Mouse (Mus musculus) CH12.LX (cell line): ENCODE measurements around the gene Phc2. TPM values are rescaled to one million over a fixed set of nuclear protein-coding genes. Genes with fewer than 3 reads are reported as not detected.

Source experiments
- DNase-seq: peaks from one replicate; pipeline ENCODE4 v3.0.0-alpha.2; 2013; ENCODE audit errors: extremely low read depth
- H3K27ac ChIP-seq: 2 replicates; pipeline ENCODE4 v1.5.1; 2012; ENCODE audit warnings: low read depth, mild to moderate bottlenecking, control low read depth, moderate library complexity; ENCODE audit not compliant: insufficient read depth
- H3K27me3 ChIP-seq: replicated peaks from 2 replicates; pipeline ENCODE3; 2012; ENCODE audit warnings: inconsistent platforms
- H3K36me3 ChIP-seq, 2 experiments: replicated peaks in 1 of 2; 2 replicates each; pipeline versions ENCODE3 to v1.6.1; 2012; ENCODE audit warnings: inconsistent platforms in 1 of 2, low read length in 1 of 2, mild to moderate bottlenecking in 1 of 2, mixed read lengths in 1 of 2, moderate library complexity in 1 of 2; ENCODE audit not compliant: control insufficient read depth in 1 of 2, insufficient read depth in 1 of 2
- H3K4me1 ChIP-seq, 2 experiments: 2 replicates each; pipeline ENCODE4 v1.6.1; 2012; ENCODE audit warnings: inconsistent platforms in 1 of 2, moderate library complexity in 1 of 2; ENCODE audit not compliant: insufficient read depth in 2 of 2, control insufficient read depth in 1 of 2
- H3K4me2 ChIP-seq: 2 replicates; pipeline ENCODE4 v1.6.1; 2012; ENCODE audit warnings: low read depth, mild to moderate bottlenecking, control low read depth; ENCODE audit not compliant: poor library complexity, insufficient read depth, severe bottlenecking
- H3K4me3 ChIP-seq, 3 experiments: fragments of 150-350 bp in 1 of 3; sonication (generic) in 1 of 3; replicated peaks in 1 of 3; 2 replicates each; pipeline versions ENCODE3 to v1.5.1; 2011 to 2012; ENCODE audit warnings: low read depth in 2 of 3, low read length in 2 of 3, mild to moderate bottlenecking in 2 of 3, moderate library complexity in 2 of 3, control low read depth in 1 of 3, improper control_type of control experiment in 1 of 3, inconsistent platforms in 1 of 3, mixed read lengths in 1 of 3; ENCODE audit not compliant: poor library complexity in 1 of 3
- H3K79me2 ChIP-seq: replicated peaks from 2 replicates; pipeline ENCODE4 v1.6.1; 2012; ENCODE audit warnings: mild to moderate bottlenecking, moderate library complexity; ENCODE audit not compliant: control insufficient read depth, poor library complexity, insufficient read depth, severe bottlenecking; ENCODE audit errors: extremely low read depth
- H3K9ac ChIP-seq: 2 replicates; pipeline ENCODE4 v1.6.1; 2012; ENCODE audit warnings: low read depth, mild to moderate bottlenecking, control low read depth, moderate library complexity; ENCODE audit not compliant: insufficient read depth
- H3K9me3 ChIP-seq: replicated peaks from 2 replicates; pipeline ENCODE3; 2012; ENCODE audit warnings: low read length, inconsistent platforms, mixed read lengths
- BHLHE40 ChIP-seq: IDR thresholded peaks from 2 replicates; pipeline ENCODE4 v1.6.1; 2011; ENCODE audit warnings: mild to moderate bottlenecking, low read depth, low read length, improper control_type of control experiment
- CHD1 ChIP-seq: IDR thresholded peaks from 2 replicates; pipeline ENCODE4 v1.6.1; 2012; ENCODE audit warnings: low read depth, low read length, improper control_type of control experiment, inconsistent platforms
- CHD2 ChIP-seq: IDR thresholded peaks from 2 replicates; pipeline ENCODE4 v1.6.1; 2011; ENCODE audit warnings: low read length, improper control_type of control experiment
- CTCF ChIP-seq, 2 experiments: IDR thresholded peaks in 1 of 2; conservative IDR thresholded peaks in 1 of 2; 2 replicates each; pipeline ENCODE4 v1.5.1; 2011 to 2012; ENCODE audit warnings: low read depth in 2 of 2, low read length in 2 of 2, improper control_type of control experiment in 1 of 2, inconsistent platforms in 1 of 2, mild to moderate bottlenecking in 1 of 2, moderate library complexity in 1 of 2
- ELF1 ChIP-seq: IDR thresholded peaks from 2 replicates; pipeline ENCODE4 v1.6.1; 2014; ENCODE audit warnings: low read depth, mild to moderate bottlenecking, inconsistent platforms, low read length, improper control_type of control experiment
- EP300 ChIP-seq: IDR thresholded peaks from 2 replicates; pipeline ENCODE4 v1.6.1; 2011; ENCODE audit warnings: low read length, improper control_type of control experiment
- ETS1 ChIP-seq: conservative IDR thresholded peaks from 2 replicates; pipeline ENCODE4 v1.6.1; 2012; ENCODE audit warnings: low read depth, mild to moderate bottlenecking, inconsistent platforms, low read length, improper control_type of control experiment, moderate library complexity
- GABPA ChIP-seq: IDR thresholded peaks from 2 replicates; pipeline ENCODE4 v1.6.1; 2012; ENCODE audit warnings: low read depth, low read length, improper control_type of control experiment, inconsistent platforms; ENCODE audit not compliant: insufficient replicate concordance
- IRF4 ChIP-seq: IDR thresholded peaks from 2 replicates; pipeline ENCODE4 v1.6.1; 2014; ENCODE audit warnings: low read depth, mild to moderate bottlenecking, inconsistent platforms, low read length, improper control_type of control experiment
- JUN ChIP-seq: IDR thresholded peaks from 2 replicates; pipeline ENCODE4 v1.6.1; 2011; ENCODE audit warnings: low read depth, mild to moderate bottlenecking, low read length, improper control_type of control experiment, moderate library complexity; ENCODE audit not compliant: insufficient read depth
- JUND ChIP-seq: conservative IDR thresholded peaks from 2 replicates; pipeline ENCODE4 v1.6.1; 2011; ENCODE audit warnings: low read depth, low read length, improper control_type of control experiment
- KAT2A ChIP-seq: IDR thresholded peaks from 2 replicates; pipeline ENCODE4 v1.6.1; 2012; ENCODE audit warnings: low read length, improper control_type of control experiment, inconsistent platforms; ENCODE audit not compliant: insufficient replicate concordance
- MAFK ChIP-seq: IDR thresholded peaks from 2 replicates; pipeline ENCODE4 v1.6.1; 2011; ENCODE audit warnings: low read length, improper control_type of control experiment; ENCODE audit not compliant: insufficient replicate concordance
- MAX ChIP-seq: IDR thresholded peaks from 2 replicates; pipeline ENCODE4 v1.6.1; 2011; ENCODE audit warnings: low read length, improper control_type of control experiment
- MAZ ChIP-seq: IDR thresholded peaks from 2 replicates; pipeline ENCODE4 v1.6.1; 2012; ENCODE audit warnings: low read depth, mild to moderate bottlenecking, inconsistent platforms, low read length, improper control_type of control experiment, moderate library complexity
- MEF2A ChIP-seq: IDR thresholded peaks from 2 replicates; pipeline ENCODE4 v1.6.1; 2014; ENCODE audit warnings: low read depth, mild to moderate bottlenecking, inconsistent platforms, low read length, improper control_type of control experiment, borderline replicate concordance
- MXI1 ChIP-seq: IDR thresholded peaks from 2 replicates; pipeline ENCODE4 v1.6.1; 2011; ENCODE audit warnings: mild to moderate bottlenecking, low read depth, low read length, improper control_type of control experiment
- MYC ChIP-seq: IDR thresholded peaks from 2 replicates; pipeline ENCODE4 v1.6.1; 2011; ENCODE audit warnings: low read depth, mild to moderate bottlenecking, improper control_type of control experiment, low read length
- NELFE ChIP-seq: IDR thresholded peaks from 2 replicates; pipeline ENCODE4 v1.6.1; 2011; ENCODE audit warnings: low read depth, low read length, improper control_type of control experiment
- PAX5 ChIP-seq: IDR thresholded peaks from 2 replicates; pipeline ENCODE4 v1.6.1; 2012; ENCODE audit warnings: low read length, inconsistent platforms, mixed read lengths
- POLR2A ChIP-seq: IDR thresholded peaks from 2 replicates; pipeline ENCODE4 v1.6.1; 2011; ENCODE audit warnings: low read depth, mild to moderate bottlenecking, improper control_type of control experiment, low read length
- POLR2AphosphoS2 ChIP-seq: IDR thresholded peaks from 2 replicates; pipeline ENCODE4 v1.6.1; 2011; ENCODE audit warnings: low read depth, low read length, improper control_type of control experiment
- RAD21 ChIP-seq: IDR thresholded peaks from 2 replicates; pipeline ENCODE4 v1.6.1; 2011; ENCODE audit warnings: low read depth, mild to moderate bottlenecking, low read length, improper control_type of control experiment, moderate library complexity
- SIN3A ChIP-seq: IDR thresholded peaks from 2 replicates; pipeline ENCODE4 v1.6.1; 2012; ENCODE audit warnings: low read length, improper control_type of control experiment, inconsistent platforms
- SMC3 ChIP-seq: IDR thresholded peaks from 2 replicates; pipeline ENCODE4 v1.6.1; 2011; ENCODE audit warnings: low read depth, low read length, improper control_type of control experiment
- TCF12 ChIP-seq: IDR thresholded peaks from 2 replicates; pipeline ENCODE4 v1.6.1; 2014; ENCODE audit warnings: low read depth, mild to moderate bottlenecking, inconsistent platforms, low read length, improper control_type of control experiment
- UBTF ChIP-seq: IDR thresholded peaks from 2 replicates; pipeline ENCODE4 v1.6.1; 2012; ENCODE audit warnings: low read depth, mild to moderate bottlenecking, inconsistent platforms, low read length, improper control_type of control experiment, moderate library complexity
- USF1 ChIP-seq: IDR thresholded peaks from 2 replicates; pipeline ENCODE4 v1.6.1; 2014; ENCODE audit warnings: low read depth, mild to moderate bottlenecking, inconsistent platforms, low read length, improper control_type of control experiment
- USF2 ChIP-seq: conservative IDR thresholded peaks from 2 replicates; pipeline ENCODE4 v1.6.1; 2011; ENCODE audit warnings: low read depth, low read length, improper control_type of control experiment
- ZC3H11A ChIP-seq: IDR thresholded peaks from 2 replicates; pipeline ENCODE4 v1.6.1; 2012; ENCODE audit warnings: low read depth, mild to moderate bottlenecking, inconsistent platforms, low read length, improper control_type of control experiment
- ZKSCAN1 ChIP-seq: IDR thresholded peaks from 2 replicates; pipeline ENCODE4 v1.6.1; 2012; ENCODE audit warnings: low read depth, inconsistent platforms, low read length, improper control_type of control experiment, borderline replicate concordance
- dilution Hi-C: fragments of 300-500 bp; cut with MboI; formaldehyde crosslinking; loops from 2 replicates; pipeline ENCODE4 v1.14.3; 2020; ENCODE audit warnings: low sequenced_read_pairs; ENCODE audit not compliant: extremely low pct_unique_long_range_greater_than_20kb, extremely low pct_ligation_motif_present
- in situ Hi-C: fragments of 300-500 bp; cut with MboI; formaldehyde crosslinking; loops from 3 replicates; pipeline ENCODE4 v1.14.3; 2019; ENCODE audit warnings: low sequenced_read_pairs, low pct_ligation_motif_present, low pct_unique_long_range_greater_than_20kb, mixed read lengths
- polyA plus RNA-seq: library from polyadenylated mRNA; unstranded; fragments of >175 nt; gene quantifications from 2 replicates; pipeline ENCODE4 v1.2.1, GENCODE M21; 2012; ENCODE audit warnings: low read depth; ENCODE audit not compliant: insufficient read length
- total RNA-seq, 2 experiments: library from RNA; depleted of rRNA; stranded (reverse); fragments of 300-350 nt in 1 of 2; fragments of >200 nt in 1 of 2; gene quantifications; 2 replicates each; pipeline ENCODE4 v1.2.3; 2012 to 2014

Phc2 gene
- total and polyA plus RNA-seq, 3 experiments = 24.1 to 53.2 (median 29.6) TPM

GRCm38 (mm10) chr4:128733496-128733895, 79.0 kb downstream of the Phc2 start:
- peak overlapping the region; percentile 90 for H3K4me2 ChIP-seq
- peaks cover 37 to 81% of the 10 kb centered on the region in 2 experiments for H3K4me1 ChIP-seq
- peaks cover 0 to 20% of the 10 kb centered on the region in 2 experiments for H3K36me3 ChIP-seq
- H3K27me3 ChIP-seq = no peaks in the 10 kb centered on the region
- peak; percentile 79 for DNase-seq
- TF ChIP-seq USF1 = no peak
- TF ChIP-seq USF2 = no peak
- TF ChIP-seq MYC = 0 out of 2 replicates have a peak, but pooled peaks have one; percentile 65
- TF ChIP-seq POLR2AphosphoS2 = no peak
- TF ChIP-seq TCF12 = peak; percentile 64; the same call in 1 of the 2 replicates
- TF ChIP-seq MAFK = no peak
- no peak for TF ChIP-seq RAD21
- TF ChIP-seq KAT2A = no peak
- no peak for TF ChIP-seq CHD1
- TF ChIP-seq MEF2A = 0 out of 2 replicates have a peak, but pooled peaks have one; percentile 30
- peak; percentile 84 for TF ChIP-seq SIN3A
- peak; percentile 68 for TF ChIP-seq EP300
- TF ChIP-seq ETS1 = peak; percentile 79
- peak; percentile 61 for TF ChIP-seq JUN
- peak; percentile 82; the same call in 1 of the 2 replicates for TF ChIP-seq IRF4
- peak; percentile 72 for TF ChIP-seq BHLHE40
- TF ChIP-seq SMC3 = no peak
- peak; percentile 35; the same call in 1 of the 2 replicates for TF ChIP-seq ELF1
- TF ChIP-seq MAX = peak; percentile 74
- peak; percentile 49; the same call in 1 of the 2 replicates for TF ChIP-seq UBTF
- TF ChIP-seq GABPA = no peak; the same call in 1 of the 2 replicates
- TF ChIP-seq MAZ = no peak
- TF ChIP-seq CHD2 = no peak
- 0 out of 2 replicates have a peak, but pooled peaks have one; percentile 28 for TF ChIP-seq POLR2A
- no peak for TF ChIP-seq ZC3H11A
- no peak for TF ChIP-seq CTCF (conservative IDR thresholded peaks at IDR 0.05 in 1 of 2, IDR thresholded peaks at IDR 0.05 in 1 of 2; ENCODE audit: low read depth in 2 of 2, low read length in 2 of 2)
- no peak for TF ChIP-seq ZKSCAN1
- no peak for TF ChIP-seq NELFE
- TF ChIP-seq MXI1 = peak; percentile 89
- peak; percentile 39; the same call in 1 of the 2 replicates for TF ChIP-seq JUND
- no peak for TF ChIP-seq PAX5
- no peaks in the 10 kb centered on the region for H3K9me3 ChIP-seq
- in situ Hi-C loops = no loop called here
- peak overlapping the region; percentile 91 for H3K27ac ChIP-seq
- peaks cover 61% of the 10 kb centered on the region for H3K79me2 ChIP-seq
- peak overlapping the region; percentile 11; the same call in 1 of the 2 replicates for H3K9ac ChIP-seq
- dilution Hi-C loops = no loop called here
- H3K4me3 ChIP-seq = peak overlapping the region in 1 of 3 experiments; percentile 20
